Mouse (Mus musculus) CH12.LX (cell line): ENCODE measurements at regions not wholly inside any gene's neighbourhood (a gene's known extent, or its start where the extent isn't known, plus 50 kb on each side); places are given as distances from the start of the nearest gene placed in this dataset.

ENCODE experiments used
- CTCF ChIP-seq, 2 experiments: IDR thresholded peaks in 1 of 2; conservative IDR thresholded peaks in 1 of 2; 2 replicates each; pipeline ENCODE4 v1.5.1; 2011 to 2012; ENCODE audit warnings: low read depth in 2 of 2, low read length in 2 of 2, improper control_type of control experiment in 1 of 2, inconsistent platforms in 1 of 2, mild to moderate bottlenecking in 1 of 2, moderate library complexity in 1 of 2
- E2F4 ChIP-seq: IDR thresholded peaks from 2 replicates; pipeline ENCODE4 v1.6.1; 2011; ENCODE audit warnings: low read depth, low read length, improper control_type of control experiment; ENCODE audit not compliant: insufficient replicate concordance
- POLR2A ChIP-seq: IDR thresholded peaks from 2 replicates; pipeline ENCODE4 v1.6.1; 2011; ENCODE audit warnings: low read depth, mild to moderate bottlenecking, improper control_type of control experiment, low read length

GRCm38 (mm10) chr5:119534946-119535345, 135.5 kb upstream of the Tbx3 start:
- TF ChIP-seq POLR2A = no peak
- no peak for TF ChIP-seq CTCF (conservative IDR thresholded peaks at IDR 0.05 in 1 of 2, IDR thresholded peaks at IDR 0.05 in 1 of 2; ENCODE audit: low read depth in 2 of 2, low read length in 2 of 2)
- TF ChIP-seq E2F4 = no peak
